Mouse (Mus musculus) liver, embryonic 15.5 days (tissue): ENCODE results near the gene Zmpste24. TPM values are rescaled to one million over a fixed set of nuclear protein-coding genes. Genes with fewer than 3 reads are reported as not detected.

Source experiments
- ATAC-seq: fragments of 200-750 bp; cut with Nextera tagmentation; 2 replicates; pipeline ENCODE4 v1.8.0; 2017; ENCODE audit warnings: moderate number of reproducible peaks, mild to moderate bottlenecking, moderate library complexity; ENCODE audit not compliant: insufficient read depth
- H3K27ac ChIP-seq: fragments of 300-500 bp; sonication (generic); replicated peaks from 2 replicates; pipeline ENCODE4 v1.5.1; 2015; ENCODE audit warnings: mild to moderate bottlenecking, inconsistent platforms
- H3K27me3 ChIP-seq: fragments of 300-500 bp; sonication (generic); 2 replicates; pipeline ENCODE4 v1.6.1; 2015; ENCODE audit warnings: mild to moderate bottlenecking, inconsistent platforms
- H3K36me3 ChIP-seq: fragments of 300-500 bp; sonication (generic); replicated peaks from 2 replicates; pipeline ENCODE4 v1.6.1; 2015; ENCODE audit warnings: moderate library complexity, mild to moderate bottlenecking, inconsistent platforms
- H3K4me1 ChIP-seq: fragments of 300-500 bp; sonication (generic); replicated peaks from 2 replicates; pipeline ENCODE4 v1.6.1; 2015; ENCODE audit warnings: inconsistent platforms
- H3K4me2 ChIP-seq: fragments of 300-500 bp; sonication (generic); 2 replicates; pipeline ENCODE4 v1.6.1; 2015; ENCODE audit warnings: moderate library complexity, mild to moderate bottlenecking, inconsistent platforms
- H3K4me3 ChIP-seq: fragments of 300-500 bp; sonication (generic); replicated peaks from 2 replicates; pipeline ENCODE4 v1.5.1; 2015; ENCODE audit warnings: mild to moderate bottlenecking, inconsistent platforms
- H3K9ac ChIP-seq: fragments of 300-500 bp; sonication (generic); 2 replicates; pipeline ENCODE4 v1.6.1; 2015; ENCODE audit warnings: moderate library complexity, mild to moderate bottlenecking, inconsistent platforms
- H3K9me3 ChIP-seq: fragments of 300-500 bp; sonication (generic); replicated peaks from 2 replicates; pipeline ENCODE4 v1.6.1; 2016; ENCODE audit warnings: inconsistent platforms
- WGBS: fragments of 180-500 bp; shearing (Covaris S2); methylation state at CpG from one replicate; pipeline ENCODE4 v1.1.7; 2015; ENCODE audit warnings: mixed read lengths; ENCODE audit not compliant: insufficient replicate concordance; 5-methylcytosine and 5-hydroxymethylcytosine counted together
- polyA plus RNA-seq: library from polyadenylated mRNA; unstranded; fragments of >200 nt; fragmentation: Nextera tagmentation; extraction: Ambion mirVana; gene quantifications from 2 replicates; pipeline ENCODE4 v1.2.1, GENCODE M21; 2015

Zmpste24 gene
- polyA plus RNA-seq, 1 experiment from 2014 or later = 20.3 TPM

DNA sequence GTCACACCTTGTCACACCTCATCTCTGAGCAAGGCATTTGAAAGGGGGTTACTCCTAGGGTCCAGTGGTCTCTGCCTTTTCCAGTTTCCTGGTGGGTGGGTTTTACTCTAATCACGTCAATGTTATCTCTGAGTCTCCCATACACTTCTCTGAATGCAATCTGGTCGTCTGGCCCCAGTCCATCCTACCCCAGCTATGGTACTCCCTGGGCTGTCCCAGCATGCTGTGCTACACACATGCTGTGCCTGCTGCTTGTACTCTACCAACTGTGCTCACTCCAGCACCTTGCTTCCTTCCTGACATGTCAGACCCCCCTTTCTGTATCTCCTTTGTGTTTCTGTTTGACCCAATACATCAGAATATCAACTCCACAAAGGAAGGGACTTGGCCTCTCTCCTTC lies 41.0 kb downstream of the Zmpste24 start:
- peaks cover 28% of the 10 kb centered on the region for H3K27me3 ChIP-seq
- no peak overlapping the region for H3K4me3 ChIP-seq
- H3K27ac ChIP-seq = no peak overlapping the region
- H3K4me1 ChIP-seq = no peaks in the 10 kb centered on the region
- no peak overlapping the region for H3K4me2 ChIP-seq
- no peak for ATAC-seq
- WGBS = 47% methylated on average over 2 of the region's 2 CpGs
- H3K9me3 ChIP-seq = no peaks in the 10 kb centered on the region
- no peak overlapping the region for H3K9ac ChIP-seq
- H3K36me3 ChIP-seq = peaks cover 22% of the 10 kb centered on the region

DNA sequence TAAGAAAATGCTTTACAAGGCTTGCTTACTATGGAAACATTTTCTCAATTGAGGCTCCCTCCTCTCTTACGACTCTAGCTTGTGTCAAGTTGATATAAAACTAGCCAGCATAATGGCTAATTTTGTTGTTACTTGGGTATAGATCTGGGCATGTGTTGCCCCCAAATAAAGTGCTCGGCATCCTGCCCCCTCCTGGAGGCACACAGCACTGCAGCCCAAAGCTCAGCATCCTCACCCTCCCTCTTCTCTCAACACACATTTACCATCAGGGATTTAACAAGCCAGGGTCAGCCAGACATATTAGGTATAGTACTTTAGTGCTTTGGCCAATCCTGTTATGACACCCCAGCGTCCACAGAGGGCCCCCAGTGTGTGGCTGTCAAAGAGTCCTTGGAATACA lies 41.7 kb downstream of the Zmpste24 start:
- Histone ChIP-seq H3K27ac (no peak overlapping the region), H3K9ac (no peak overlapping the region), H3K9me3 (no peaks in the 10 kb centered on the region), H3K4me2 (no peak overlapping the region), H3K4me3 (no peak overlapping the region), H3K4me1 (no peaks in the 10 kb centered on the region), H3K36me3 (peaks cover 19% of the 10 kb centered on the region), H3K27me3 (peaks cover 35% of the 10 kb centered on the region)
- ATAC-seq = no peak
- WGBS = 33% methylated on average over 3 of the region's 3 CpGs

DNA sequence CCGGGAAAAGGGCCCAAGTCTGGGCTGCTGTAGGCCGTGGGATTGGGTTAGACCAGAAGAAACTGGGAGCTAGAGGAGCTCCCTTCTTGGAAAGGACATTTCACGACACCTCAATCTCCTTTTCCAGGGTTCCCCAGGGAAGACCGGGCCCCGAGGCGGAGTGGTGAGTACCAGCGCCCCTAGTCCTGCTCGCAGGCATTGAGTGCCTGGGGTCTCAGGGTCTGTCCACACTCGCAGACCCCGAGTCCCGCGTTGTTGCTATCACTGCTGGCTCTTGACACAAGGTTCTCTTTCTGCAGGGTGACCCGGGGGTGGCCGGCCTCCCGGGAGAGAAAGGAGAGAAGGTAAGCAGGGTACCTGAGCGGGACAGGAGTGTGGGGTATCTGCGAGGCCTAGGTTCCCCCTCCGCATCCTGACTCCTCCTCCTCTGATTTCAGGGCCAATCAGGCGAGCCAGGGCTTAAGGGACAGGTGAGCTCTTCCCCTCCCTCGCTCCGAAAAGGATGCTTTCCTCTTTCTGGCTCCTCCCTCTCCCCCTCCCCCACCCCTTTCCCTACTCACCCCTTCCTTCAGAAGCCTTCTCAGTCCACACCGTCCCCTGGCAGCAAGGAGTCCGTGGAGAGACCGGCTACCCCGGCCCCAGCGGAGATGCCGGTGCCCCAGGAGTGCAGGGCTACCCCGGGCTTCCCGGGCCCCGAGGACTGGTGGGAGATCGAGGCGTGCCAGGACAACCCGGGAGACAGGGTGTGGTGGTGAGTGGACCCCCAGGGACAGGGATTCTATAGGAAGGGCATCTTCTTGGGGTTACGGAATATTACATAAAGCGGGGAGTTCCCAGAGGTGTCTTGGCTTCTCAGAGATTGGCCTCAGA lies 45.4 kb downstream of the Zmpste24 start:
- Histone ChIP-seq H3K36me3 (no peaks in the 10 kb centered on the region), H3K4me1 (no peaks in the 10 kb centered on the region), H3K4me3 (no peak overlapping the region), H3K9me3 (no peaks in the 10 kb centered on the region), H3K9ac (no peak overlapping the region), H3K27me3 (peaks cover 39% of the 10 kb centered on the region), H3K27ac (no peak overlapping the region), H3K4me2 (no peak overlapping the region)
- WGBS = 17% methylated on average over 35 of the region's 35 CpGs
- no peak for ATAC-seq

DNA sequence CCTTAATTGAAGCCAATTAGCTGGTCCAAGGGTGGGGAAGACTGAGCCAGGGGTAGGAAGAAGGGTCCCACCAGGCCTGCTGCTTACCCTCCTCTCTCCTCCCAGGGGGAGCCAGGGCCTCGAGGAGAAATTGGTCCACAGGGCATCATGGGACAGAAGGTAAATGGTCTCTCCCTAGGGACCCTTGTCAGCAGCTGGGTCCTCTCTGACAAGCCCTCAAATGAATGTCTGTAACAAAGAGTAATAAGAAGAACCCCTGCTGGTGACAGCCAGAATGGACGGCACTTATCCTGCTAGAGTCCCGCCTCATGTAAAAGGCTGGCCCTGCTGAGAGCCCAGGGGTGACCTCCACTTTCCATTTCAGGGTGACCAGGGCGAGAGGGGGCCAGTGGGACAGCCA lies 46.2 kb downstream of the Zmpste24 start:
- 29% methylated on average over 4 of the region's 4 CpGs for WGBS
- H3K27me3 ChIP-seq = peaks cover 39% of the 10 kb centered on the region
- no peak overlapping the region for H3K4me2 ChIP-seq
- no peaks in the 10 kb centered on the region for H3K4me1 ChIP-seq
- H3K27ac ChIP-seq = no peak overlapping the region
- H3K9ac ChIP-seq = no peak overlapping the region
- no peak for ATAC-seq
- H3K4me3 ChIP-seq = no peak overlapping the region
- H3K36me3 ChIP-seq = no peaks in the 10 kb centered on the region
- H3K9me3 ChIP-seq = no peaks in the 10 kb centered on the region

DNA sequence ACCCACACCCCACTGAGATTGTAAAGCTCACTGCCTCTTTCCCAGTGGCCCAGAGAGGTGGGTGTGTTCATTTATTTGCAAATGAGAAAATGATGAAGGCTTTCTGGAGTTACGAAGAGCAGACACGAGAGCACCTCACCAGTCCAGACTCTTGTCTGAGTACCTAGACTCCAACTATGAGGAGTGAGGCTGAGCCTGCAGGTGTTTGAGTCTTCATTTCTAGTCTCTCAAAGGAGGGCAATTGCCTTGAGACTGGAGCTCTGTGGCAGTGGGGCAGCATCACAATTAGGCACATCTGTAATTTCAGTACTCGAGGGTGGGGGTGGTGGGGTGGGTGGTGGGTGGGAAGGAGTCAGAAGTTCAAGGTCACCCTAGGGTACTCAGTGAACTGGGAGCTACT lies 55.1 kb downstream of the Zmpste24 start:
- no peak overlapping the region for H3K4me2 ChIP-seq
- no peak overlapping the region for H3K27ac ChIP-seq
- H3K9me3 ChIP-seq = no peaks in the 10 kb centered on the region
- no peak for ATAC-seq
- no peak overlapping the region for H3K4me3 ChIP-seq
- 0 out of 2 replicates have a peak, but pooled peaks cover 5% of the 10 kb centered on the region for H3K4me1 ChIP-seq
- no peaks in the 10 kb centered on the region for H3K36me3 ChIP-seq
- H3K27me3 ChIP-seq = peaks cover 36% of the 10 kb centered on the region
- no peak overlapping the region for H3K9ac ChIP-seq
- WGBS = 67% methylated on average over 3 of the region's 3 CpGs

DNA sequence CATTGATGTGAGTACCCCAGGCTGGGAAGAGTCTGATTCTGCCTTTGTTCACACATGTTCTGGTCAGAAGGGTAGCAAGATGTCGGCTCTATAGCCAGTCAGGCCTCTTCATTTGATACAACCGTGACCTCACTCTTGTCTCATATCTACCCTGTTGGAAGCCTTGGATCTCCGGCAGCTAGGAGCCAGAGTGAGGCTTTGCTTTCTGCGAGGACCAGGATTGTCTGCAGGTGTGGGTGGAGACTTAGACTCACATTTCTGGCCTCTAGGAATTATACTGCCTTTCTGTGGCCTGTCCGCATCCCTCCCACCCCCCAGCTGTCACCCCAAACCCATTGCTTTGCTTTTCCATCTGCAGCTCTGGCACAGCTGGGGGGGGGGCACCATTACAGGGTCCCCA lies 55.6 kb downstream of the Zmpste24 start:
- no peak overlapping the region for H3K9ac ChIP-seq
- 0 out of 2 replicates have a peak, but pooled peaks cover 5% of the 10 kb centered on the region for H3K4me1 ChIP-seq
- no peak for ATAC-seq
- H3K36me3 ChIP-seq = no peaks in the 10 kb centered on the region
- no peaks in the 10 kb centered on the region for H3K9me3 ChIP-seq
- H3K27ac ChIP-seq = no peak overlapping the region
- H3K4me2 ChIP-seq = no peak overlapping the region
- 65% methylated on average over 5 of the region's 5 CpGs for WGBS
- H3K4me3 ChIP-seq = no peak overlapping the region
- H3K27me3 ChIP-seq = peaks cover 40% of the 10 kb centered on the region

DNA sequence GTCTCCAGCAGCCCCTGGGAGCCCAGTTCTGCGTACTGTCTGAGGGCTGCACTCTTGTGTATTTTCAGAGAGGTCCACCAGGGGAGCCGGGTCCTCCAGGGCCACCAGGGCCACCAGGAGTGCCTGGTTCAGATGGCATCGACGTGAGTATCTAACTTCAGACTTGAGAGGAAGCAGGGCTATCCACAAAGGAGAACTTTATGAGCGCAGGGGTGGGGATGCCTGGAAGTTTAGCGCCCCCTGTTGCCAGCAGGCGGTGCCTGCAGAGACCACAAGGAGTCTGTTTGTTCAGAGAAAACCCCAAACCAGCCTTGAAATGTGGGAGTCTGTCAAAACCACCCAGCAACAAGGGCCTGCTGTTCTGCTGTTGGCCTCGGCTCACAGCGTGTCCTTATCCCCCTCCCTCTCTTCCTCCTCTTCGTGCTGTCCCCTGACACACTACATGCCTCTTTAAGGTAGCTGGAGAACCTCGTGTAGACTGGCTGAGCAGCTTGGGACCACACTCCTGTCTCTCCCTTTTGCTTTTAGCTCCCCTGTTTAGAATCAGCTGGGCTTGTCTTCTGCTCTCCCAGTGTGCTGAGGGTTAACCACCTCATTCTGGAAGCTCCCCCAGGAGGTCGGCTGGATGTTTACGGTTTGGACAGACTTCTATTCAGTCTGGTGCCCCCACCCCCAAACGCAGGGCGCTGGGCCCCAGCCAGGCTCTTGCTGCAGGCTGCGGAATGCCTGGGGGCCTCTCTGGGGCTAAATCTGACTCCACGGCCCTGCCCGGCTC lies 57.0 kb downstream of the Zmpste24 start:
- H3K4me1 ChIP-seq = 0 out of 2 replicates have a peak, but pooled peaks cover 5% of the 10 kb centered on the region
- H3K9ac ChIP-seq = no peak overlapping the region
- WGBS = 20% methylated on average over 18 of the region's 18 CpGs

DNA sequence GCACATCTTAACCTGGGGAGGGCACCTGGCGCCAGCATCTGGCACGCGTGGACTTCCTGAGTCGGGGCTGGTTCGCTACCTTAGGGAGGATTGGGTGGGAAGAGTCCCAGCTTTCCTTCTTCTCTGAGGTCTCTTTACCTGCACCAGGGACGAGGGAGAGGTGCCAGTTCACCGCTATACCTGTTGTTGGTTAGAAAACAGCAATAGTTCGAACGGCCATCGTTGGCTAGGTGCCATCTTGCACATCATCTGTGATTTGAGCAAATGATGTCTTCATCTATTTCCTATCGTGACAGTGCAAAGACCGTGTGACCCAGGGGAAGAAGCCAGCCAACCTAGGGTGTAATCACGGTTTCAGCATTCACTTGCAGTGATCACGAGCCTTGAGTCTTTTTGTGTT lies 57.7 kb downstream of the Zmpste24 start:
- WGBS = 48% methylated on average over 14 of the region's 14 CpGs
- H3K9ac ChIP-seq = no peak overlapping the region
- no peak overlapping the region; the same call in 1 of the 2 replicates for H3K4me3 ChIP-seq
- H3K27ac ChIP-seq = no peak overlapping the region
- H3K4me1 ChIP-seq = 0 out of 2 replicates have a peak, but pooled peaks cover 5% of the 10 kb centered on the region
- H3K27me3 ChIP-seq = peaks cover 40% of the 10 kb centered on the region
- H3K9me3 ChIP-seq = no peaks in the 10 kb centered on the region
- H3K36me3 ChIP-seq = no peaks in the 10 kb centered on the region
- H3K4me2 ChIP-seq = peak overlapping the region; percentile 57; the same call in 1 of the 2 replicates
- no peak for ATAC-seq

More for the DNA sequence above, 57.0 kb downstream of the Zmpste24 start:
- no peak overlapping the region for H3K27ac ChIP-seq
- no peak for ATAC-seq
- H3K4me3 ChIP-seq = no peak overlapping the region
- peaks cover 40% of the 10 kb centered on the region for H3K27me3 ChIP-seq
- no peaks in the 10 kb centered on the region for H3K9me3 ChIP-seq
- H3K36me3 ChIP-seq = no peaks in the 10 kb centered on the region
- no peak overlapping the region for H3K4me2 ChIP-seq

DNA sequence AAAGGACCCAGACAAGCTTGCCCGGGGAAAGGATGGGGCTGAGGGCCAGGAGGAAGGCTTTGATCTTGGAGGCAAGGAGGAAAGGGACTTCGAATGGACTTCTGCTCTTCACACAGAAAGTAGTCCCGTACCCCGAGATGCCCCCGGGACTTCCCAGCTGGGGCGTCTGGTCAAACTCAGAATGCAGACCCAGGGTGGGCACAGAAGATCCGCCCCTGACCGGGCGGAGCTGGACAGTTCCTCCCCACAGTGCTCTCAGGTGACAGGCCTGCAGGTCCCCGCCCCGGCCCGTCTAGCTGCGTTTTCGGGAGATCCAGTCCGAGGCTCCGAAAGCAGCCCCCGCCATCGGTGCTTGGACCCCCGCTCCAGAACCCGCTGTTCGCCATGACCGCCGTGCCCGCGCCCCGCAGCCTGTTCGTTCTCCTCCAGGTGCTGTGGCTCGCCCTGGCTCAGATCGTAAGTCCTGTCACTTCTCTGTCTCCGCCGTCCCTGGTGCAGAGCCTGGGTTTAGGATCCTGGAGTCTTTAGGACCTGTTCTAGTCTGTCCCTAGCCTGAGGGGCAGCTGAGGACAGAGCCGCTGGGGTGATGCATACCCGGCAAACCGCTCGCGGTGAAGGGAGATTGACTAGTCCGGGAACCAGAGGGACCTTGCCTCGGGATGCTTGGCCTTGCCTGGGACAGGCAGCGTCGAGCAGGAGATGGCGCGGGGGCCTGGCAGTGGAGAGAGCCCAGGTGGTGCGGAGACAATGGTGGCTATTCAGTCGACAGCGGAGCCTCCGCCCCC lies 58.5 kb downstream of the Zmpste24 start, which contains the start of gene Col9a2:
Col9a2 (plus strand) TSS at position 55 of the 785 bp plus-strand sequence.
- no peaks in the 10 kb centered on the region for H3K36me3 ChIP-seq
- 5% methylated on average over 46 of the region's 46 CpGs for WGBS
- H3K9me3 ChIP-seq = no peaks in the 10 kb centered on the region
- no peak within 1 kb of the TSS for H3K9ac ChIP-seq
- peak within 1 kb of the TSS; percentile 31 for H3K4me3 ChIP-seq
- ATAC-seq = no peak
- peaks cover 40% of the 10 kb centered on the region for H3K27me3 ChIP-seq
- 0 out of 2 replicates have a peak, but pooled peaks cover 5% of the 10 kb centered on the region for H3K4me1 ChIP-seq
- H3K4me2 ChIP-seq = peak within 1 kb of the TSS; percentile 57
- H3K27ac ChIP-seq = no peak within 1 kb of the TSS

DNA sequence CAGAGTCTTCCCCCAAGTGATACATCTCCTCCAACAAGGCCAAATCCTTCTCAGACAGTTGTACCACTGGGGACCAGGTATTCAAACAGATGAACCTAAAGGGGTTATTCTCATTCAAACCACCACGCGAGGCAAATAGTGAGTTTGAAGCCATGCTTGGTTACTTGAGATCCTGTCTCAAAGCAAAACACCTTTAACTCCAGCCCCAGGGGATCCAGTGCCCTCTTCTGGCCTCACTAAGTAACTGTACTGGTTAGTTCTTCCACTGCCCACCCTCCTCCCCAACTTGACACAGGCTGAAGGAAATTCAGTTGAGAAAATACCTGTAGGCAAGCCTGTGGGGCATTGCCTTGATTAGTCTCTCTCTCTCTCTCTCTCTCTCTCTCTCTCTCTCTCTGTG lies 65.0 kb downstream of the Zmpste24 start:
- no peak for ATAC-seq
- Histone ChIP-seq H3K27ac (no peak overlapping the region), H3K4me1 (0 out of 2 replicates have a peak, but pooled peaks cover 3% of the 10 kb centered on the region), H3K9ac (no peak overlapping the region), H3K9me3 (no peaks in the 10 kb centered on the region), H3K27me3 (peaks cover 5% of the 10 kb centered on the region), H3K36me3 (no peaks in the 10 kb centered on the region), H3K4me2 (no peak overlapping the region), H3K4me3 (no peak overlapping the region)
- 70% methylated on average over 2 of the region's 2 CpGs for WGBS
